Mouse (Mus musculus): Measurements from ENCODE around the gene Brd1. TPM values are rescaled to one million over a fixed set of nuclear protein-coding genes. Genes with fewer than 3 reads are reported as not detected.

Gene Brd1
- polyA plus RNA-seq, 1 experiment from 2014 or later: 29.2 TPM

DNA sequence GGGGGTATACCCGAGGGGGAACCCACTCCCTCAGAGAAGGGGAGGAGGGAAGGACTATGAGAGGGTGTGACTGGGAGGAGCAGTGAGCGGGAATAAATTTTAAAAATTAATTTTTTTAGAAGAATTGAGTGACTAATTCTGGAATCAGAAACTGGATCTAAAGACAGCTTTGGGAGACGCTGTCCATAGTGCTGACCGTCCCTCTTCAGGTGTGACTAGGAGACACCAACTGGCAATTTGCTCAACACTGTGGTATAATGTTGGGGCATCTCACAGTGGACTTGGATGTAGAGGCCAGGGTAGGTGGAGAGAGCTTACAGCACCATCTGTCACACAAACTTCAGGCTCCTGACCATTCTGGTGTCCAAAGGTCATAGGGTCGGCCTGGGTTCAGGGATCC, 82.0 kb downstream of the Brd1 start:
- Histone ChIP-seq H3K9ac (replicated peaks) (no peak overlapping the region), H3K27me3 (peaks cover 6% of the 10 kb centered on the region; the same call in 1 of the 2 replicates), H3K4me1 (replicated peaks) (no peaks in the 10 kb centered on the region), H3K9me3 (no peaks in the 10 kb centered on the region), H3K27ac (no peak overlapping the region), H3K36me3 (no peaks in the 10 kb centered on the region), H3K4me3 (replicated peaks) (no peak overlapping the region), H3K4me2 (no peak overlapping the region)
- WGBS: 59% methylated on average over 5 of the region's 5 CpGs
- no peak for ATAC-seq (ENCODE audit: insufficient number of reproducible peaks, insufficient read depth, low FRiP score, low TSS enrichment, low read depth)

DNA sequence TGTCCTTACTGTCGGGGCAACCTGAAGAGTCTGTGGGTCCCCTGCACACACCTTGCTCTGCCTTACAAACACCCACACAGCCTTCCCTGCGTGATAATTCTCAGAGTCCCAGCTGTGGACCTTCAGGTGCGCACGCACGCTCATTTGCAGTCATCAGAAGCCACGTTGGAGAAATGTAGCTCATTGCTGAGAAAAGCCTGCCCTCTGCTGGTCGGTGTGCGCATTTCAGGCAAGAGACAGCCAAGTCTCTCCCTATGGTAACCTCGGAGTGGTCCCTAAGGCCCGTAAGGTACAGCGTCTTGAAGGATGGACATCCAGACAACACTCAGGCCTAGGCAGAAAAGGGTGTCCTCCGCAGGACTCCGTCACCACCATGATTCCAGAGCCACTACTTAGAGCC, 83.0 kb downstream of the Brd1 start:
- ATAC-seq (ENCODE audit: insufficient number of reproducible peaks, insufficient read depth, low FRiP score, low TSS enrichment, low read depth): no peak

More for the DNA sequence above, 83.0 kb downstream of the Brd1 start:
- no peaks in the 10 kb centered on the region for H3K9me3 ChIP-seq
- no peaks in the 10 kb centered on the region for H3K36me3 ChIP-seq
- H3K4me3 ChIP-seq (replicated peaks): no peak overlapping the region
- H3K27ac ChIP-seq: no peak overlapping the region
- no peaks in the 10 kb centered on the region for H3K4me1 ChIP-seq (replicated peaks)
- H3K27me3 ChIP-seq: peaks cover 6% of the 10 kb centered on the region; the same call in 1 of the 2 replicates
- WGBS: 29% methylated on average over 13 of the region's 13 CpGs
- H3K9ac ChIP-seq (replicated peaks): no peak overlapping the region
- H3K4me2 ChIP-seq: no peak overlapping the region

Other genes starting within 250 kb of the Brd1 start
- gene Zdhhc25, start 133.9 kb downstream of the Brd1 start, polyA plus RNA-seq (2016; fragmentation: Nextera tagmentation; extraction: Ambion mirVana): not detected in 2 replicates
- 25.0 and 26.3 TPM in 2 replicates for gene Zbed4, start 17.4 kb upstream of the Brd1 start, polyA plus RNA-seq (2016; fragmentation: Nextera tagmentation; extraction: Ambion mirVana)
- 10.3 and 11.2 TPM in 2 replicates for gene Alg12, start 85.1 kb upstream of the Brd1 start, polyA plus RNA-seq (2016; fragmentation: Nextera tagmentation; extraction: Ambion mirVana)
- 70.6 and 74.7 TPM in 2 replicates for gene Creld2, start 85.4 kb upstream of the Brd1 start, polyA plus RNA-seq (2016; fragmentation: Nextera tagmentation; extraction: Ambion mirVana)
- gene Pim3, start 128.0 kb upstream of the Brd1 start, polyA plus RNA-seq (2016; fragmentation: Nextera tagmentation; extraction: Ambion mirVana): 53.9 and 55.3 TPM in 2 replicates
- not detected in 2 replicates for gene Ttll8, start 220.2 kb upstream of the Brd1 start, polyA plus RNA-seq (2016; fragmentation: Nextera tagmentation; extraction: Ambion mirVana)
- not detected in 2 replicates for gene Mlc1, start 244.8 kb upstream of the Brd1 start, polyA plus RNA-seq (2016; fragmentation: Nextera tagmentation; extraction: Ambion mirVana)
- not detected in 2 replicates for gene Mov10l1, start 248.7 kb upstream of the Brd1 start, polyA plus RNA-seq (2016; fragmentation: Nextera tagmentation; extraction: Ambion mirVana)